Mouse (Mus musculus) G1E-ER4 (cell line): ENCODE measurements around the gene Fezf2. TPM values are rescaled to one million over a fixed set of nuclear protein-coding genes. Genes with fewer than 3 reads are reported as not detected.

Source experiments
- GATA1 ChIP-seq: IDR thresholded peaks from one replicate; pipeline ENCODE4 v1.8.0; 2012; ENCODE audit warnings: low read length, inconsistent platforms
- polyA plus RNA-seq: library from polyadenylated mRNA; stranded (reverse); fragments of >175 nt; gene quantifications from 2 replicates; pipeline ENCODE4 v1.2.3, GENCODE M21; 2012

Fezf2 gene
- polyA plus RNA-seq, 1 experiment, result not detected

- TF ChIP-seq GATA1, result no peak
Measured at GRCm38 (mm10) chr14:12346011-12346864, 1.8 kb downstream of the Fezf2 start.

- no peak for TF ChIP-seq GATA1
Measured at GRCm38 (mm10) chr14:12345241-12345921, 2.6 kb downstream of the Fezf2 start.

GRCm38 (mm10) chr14:12344746-12345240 is 3.2 kb downstream of the Fezf2 start:
- no peak for TF ChIP-seq GATA1

GRCm38 (mm10) chr14:12344061-12344745 is 3.8 kb downstream of the Fezf2 start:
- no peak for TF ChIP-seq GATA1

- TF ChIP-seq GATA1, result no peak
Measured at GRCm38 (mm10) chr14:12343451-12343941, 4.5 kb downstream of the Fezf2 start.

- TF ChIP-seq GATA1, result no peak
Measured at GRCm38 (mm10) chr14:12342458-12343131, 5.4 kb downstream of the Fezf2 start.

GRCm38 (mm10) chr14:12341789-12342457 is 6.1 kb downstream of the Fezf2 start:
- TF ChIP-seq GATA1, result no peak

GRCm38 (mm10) chr14:12341075-12341788 is 6.8 kb downstream of the Fezf2 start:
- no peak for TF ChIP-seq GATA1

GRCm38 (mm10) chr14:12340238-12341074 is 7.5 kb downstream of the Fezf2 start:
- TF ChIP-seq GATA1, result no peak

GRCm38 (mm10) chr14:12338811-12339565 is 9.0 kb downstream of the Fezf2 start:
- no peak for TF ChIP-seq GATA1

GRCm38 (mm10) chr14:12337998-12338809 is 9.8 kb downstream of the Fezf2 start:
- no peak for TF ChIP-seq GATA1

GRCm38 (mm10) chr14:12337421-12337997 is 10.5 kb downstream of the Fezf2 start:
- TF ChIP-seq GATA1, result no peak
